Mouse (Mus musculus) heart, postnatal 4 days (tissue): Measurements from ENCODE around the gene Rnf43. TPM values are rescaled to one million over a fixed set of nuclear protein-coding genes. Genes with fewer than 3 reads are reported as not detected.

Experiments
- DNase-seq: peaks from one replicate; pipeline ENCODE4 v3.0.0; 2021
- total RNA-seq, 2 experiments: library from RNA; stranded (reverse); gene quantifications; 2 replicates each; pipeline ENCODE4 v1.2.3; 2021

Rnf43 gene
- total RNA-seq, result under 1 TPM; 0.36 to 0.95 TPM

GRCm38 (mm10) chr11:87662407-87662806 is at the start of gene Rnf43:
Rnf43 (plus strand) TSS chr11:87662722.
- DNase-seq, result peak; percentile 82

- DNase-seq, result no peak
Measured at GRCm38 (mm10) chr11:87613972-87614371, 48.5 kb upstream of the Rnf43 start.

GRCm38 (mm10) chr11:87615551-87615950 is 47.0 kb upstream of the Rnf43 start:
- DNase-seq, result no peak

GRCm38 (mm10) chr11:87615952-87616351 is 46.6 kb upstream of the Rnf43 start:
- DNase-seq, result no peak

GRCm38 (mm10) chr11:87616790-87617474 is 45.6 kb upstream of the Rnf43 start, which contains the start of gene Hsf5:
Hsf5 (plus strand) TSS chr11:87617164.
- no peak for DNase-seq

- no peak for DNase-seq
Measured at GRCm38 (mm10) chr11:87617606-87618005, 44.9 kb upstream of the Rnf43 start.

GRCm38 (mm10) chr11:87623160-87623559 is 39.4 kb upstream of the Rnf43 start:
- DNase-seq, result no peak

GRCm38 (mm10) chr11:87629859-87630258 is 32.7 kb upstream of the Rnf43 start:
- DNase-seq, result peak; percentile 53

GRCm38 (mm10) chr11:87638793-87639192 is 23.7 kb upstream of the Rnf43 start:
- no peak for DNase-seq

GRCm38 (mm10) chr11:87639206-87639605 is 23.3 kb upstream of the Rnf43 start:
- DNase-seq, result peak; percentile 72

- no peak for DNase-seq
Measured at GRCm38 (mm10) chr11:87642865-87643264, 19.7 kb upstream of the Rnf43 start.

GRCm38 (mm10) chr11:87654693-87655092 is 7.8 kb upstream of the Rnf43 start:
- no peak for DNase-seq

GRCm38 (mm10) chr11:87659216-87659615 is 3.3 kb upstream of the Rnf43 start:
- no peak for DNase-seq

- DNase-seq, result no peak
Measured at GRCm38 (mm10) chr11:87662822-87663221, 300 bp downstream of the Rnf43 start.

GRCm38 (mm10) chr11:87663948-87664347 is 1.4 kb downstream of the Rnf43 start:
- no peak for DNase-seq

GRCm38 (mm10) chr11:87664521-87664920 is 2.0 kb downstream of the Rnf43 start:
- no peak for DNase-seq

GRCm38 (mm10) chr11:87665224-87665623 is 2.7 kb downstream of the Rnf43 start:
- DNase-seq, result no peak

GRCm38 (mm10) chr11:87665658-87666057 is 3.1 kb downstream of the Rnf43 start:
- no peak for DNase-seq

- no peak for DNase-seq
Measured at GRCm38 (mm10) chr11:87666256-87667035, 3.9 kb downstream of the Rnf43 start.

GRCm38 (mm10) chr11:87667107-87668090 is 4.9 kb downstream of the Rnf43 start:
- no peak for DNase-seq

- no peak for DNase-seq
Measured at GRCm38 (mm10) chr11:87673282-87673681, 10.8 kb downstream of the Rnf43 start.

- DNase-seq, result no peak
Measured at GRCm38 (mm10) chr11:87675606-87676005, 13.1 kb downstream of the Rnf43 start.

GRCm38 (mm10) chr11:87677756-87678155 is 15.2 kb downstream of the Rnf43 start:
- no peak for DNase-seq
